In genomic region chr13:113031792-113032571, GRCm38 (mm10) we compare ENCODE assay signal across 10 mouse cellular contexts. TPM values are rescaled to one million over a fixed set of nuclear protein-coding genes. Genes with fewer than 3 reads are reported as not detected.
DNase-seq lines count a peak whose midpoint lies in the region; ATAC-seq lines count a peak whose summit lies in the region.
"Had no signal": no experiment of that assay in that cellular context is flagged by ENCODE, and none has a peak within 500 bp of the region (broad histone marks: within the 10 kb centered on the region; RNA-seq: fewer than 3 reads in every experiment).

No protein-coding gene starts in this region.

- WGBS in heart, embryonic 16.5 days = 1% methylated on average over 40 of the region's 40 CpGs
- 1% methylated on average over 40 of the region's 40 CpGs for WGBS in embryonic facial prominence, embryonic 12.5 days
- under 1% methylated on average over 40 of the region's 40 CpGs for WGBS in intestine, embryonic 16.5 days

- H3K9ac ChIP-seq in heart, embryonic 16.5 days (ENCODE audit: low read length) = peak overlapping the region; percentile 70
- H3K9ac ChIP-seq in embryonic facial prominence, embryonic 12.5 days = peak overlapping the region; percentile 61
- H3K9ac ChIP-seq in intestine, embryonic 16.5 days (ENCODE audit: low read depth, low read length) = peak overlapping the region; percentile 67

- H3K36me3 ChIP-seq in heart, embryonic 16.5 days (ENCODE audit: control insufficient read depth, insufficient read depth) = no peaks in the 10 kb centered on the region
- H3K36me3 ChIP-seq in embryonic facial prominence, embryonic 12.5 days = no peaks in the 10 kb centered on the region
- no peaks in the 10 kb centered on the region for H3K36me3 ChIP-seq in intestine, embryonic 16.5 days (ENCODE audit: control insufficient read depth, insufficient read depth, low read length)

- 0 out of 2 replicates have a peak, but pooled peaks have one; percentile 31 for ATAC-seq in heart, embryonic 16.5 days (replicated peaks; ENCODE audit: extremely low read depth, insufficient read depth, low FRiP score)
- peak; percentile 41; the same call in 1 of the 2 replicates for ATAC-seq in embryonic facial prominence, embryonic 12.5 days (ENCODE audit: insufficient number of reproducible peaks, insufficient read depth, low FRiP score, low TSS enrichment)
- peak; percentile 42 for ATAC-seq in intestine, embryonic 16.5 days

- peak overlapping the region; percentile 100 for H3K4me2 ChIP-seq in heart, embryonic 16.5 days (ENCODE audit: low read depth, low read length)
- H3K4me2 ChIP-seq in embryonic facial prominence, embryonic 12.5 days (replicated peaks) = peak overlapping the region; percentile 92
- peak overlapping the region; percentile 99 for H3K4me2 ChIP-seq in intestine, embryonic 16.5 days (ENCODE audit: low read depth, low read length)

- H3K4me3 ChIP-seq in heart, embryonic 16.5 days (ENCODE audit: low read length) = peak overlapping the region; percentile 72
- peak overlapping the region; percentile 53 for H3K4me3 ChIP-seq in embryonic facial prominence, embryonic 12.5 days
- H3K4me3 ChIP-seq in intestine, embryonic 16.5 days (ENCODE audit: low read length) = peak overlapping the region; percentile 60

- H3K27ac ChIP-seq in heart, embryonic 16.5 days (ENCODE audit: low read length) = no peak overlapping the region
- H3K27ac ChIP-seq in embryonic facial prominence, embryonic 12.5 days = peak overlapping the region; percentile 36; the same call in 1 of the 2 replicates
- H3K27ac ChIP-seq in intestine, embryonic 16.5 days (ENCODE audit: low read length) = no peak overlapping the region
- H3K27ac ChIP-seq: macrophage had no signal

- H3K9me3 ChIP-seq in heart, embryonic 16.5 days (replicated peaks; ENCODE audit: control insufficient read depth, low read length) = no peaks in the 10 kb centered on the region
- H3K9me3 ChIP-seq in embryonic facial prominence, embryonic 12.5 days = no peaks in the 10 kb centered on the region
- H3K9me3 ChIP-seq in intestine, embryonic 16.5 days (ENCODE audit: control insufficient read depth, low read length) = no peaks in the 10 kb centered on the region

- DNase-seq in heart, adult 9 months (ENCODE audit: low spot score in 2 of 2) = no peak
- DNase-seq in T-cell, adult 2 months (ENCODE audit: low spot score) = peak; percentile 48
- peak; percentile 44 for DNase-seq in lung, postnatal 10 days
- DNase-seq in right cerebral cortex, postnatal 4 days = peak; percentile 56
- DNase-seq in gastrocnemius, adult 18-20 months (ENCODE audit: low spot score) = no peak

- H3K27me3 ChIP-seq in heart, embryonic 16.5 days (ENCODE audit: control insufficient read depth, insufficient read depth, low read length) = peaks cover 47% of the 10 kb centered on the region
- H3K27me3 ChIP-seq in embryonic facial prominence, embryonic 12.5 days = peaks cover 32% of the 10 kb centered on the region
- H3K27me3 ChIP-seq in intestine, embryonic 16.5 days (replicated peaks; ENCODE audit: control insufficient read depth, insufficient read depth, low read length) = peaks cover 28% of the 10 kb centered on the region

- peaks cover 17% of the 10 kb centered on the region for H3K4me1 ChIP-seq in heart, embryonic 16.5 days (ENCODE audit: control insufficient read depth, insufficient read depth, low read length)
- 0 out of 2 replicates have a peak, but pooled peaks cover 6% of the 10 kb centered on the region for H3K4me1 ChIP-seq in embryonic facial prominence, embryonic 12.5 days
- H3K4me1 ChIP-seq in intestine, embryonic 16.5 days (ENCODE audit: control insufficient read depth, insufficient read depth, low read length) = peaks cover 4% of the 10 kb centered on the region

RNA-seq across cellular contexts. Expression of gene Cdc20b, which starts 2.9 kb away (rescaled TPM):
- 0.38 and 0.62 TPM in 2 replicates for polyA plus RNA-seq in heart, embryonic 16.5 days (2015; fragmentation: Nextera tagmentation; extraction: Ambion mirVana)
- not detected in 2 replicates for polyA plus RNA-seq in embryonic facial prominence, embryonic 12.5 days (2016; fragmentation: Nextera tagmentation; extraction: Ambion mirVana)
- not detected in 2 replicates for polyA plus RNA-seq in intestine, embryonic 16.5 days (2015; fragmentation: Nextera tagmentation; extraction: Ambion mirVana)
- not detected for total RNA-seq in gastrocnemius, adult 18-20 months (2021)
- total RNA-seq: adrenal gland, adult 18-20 months had no signal
- polyA plus RNA-seq: macrophage had no signal

RNA-seq across cellular contexts. Expression of gene Gpx8, which starts 14.2 kb away (rescaled TPM):
- 98.0 and 103 TPM in 2 replicates for polyA plus RNA-seq in heart, embryonic 16.5 days (2015; fragmentation: Nextera tagmentation; extraction: Ambion mirVana)
- 152 and 164 TPM in 2 replicates for polyA plus RNA-seq in embryonic facial prominence, embryonic 12.5 days (2016; fragmentation: Nextera tagmentation; extraction: Ambion mirVana)
- 80.4 and 91.0 TPM in 2 replicates for polyA plus RNA-seq in intestine, embryonic 16.5 days (2015; fragmentation: Nextera tagmentation; extraction: Ambion mirVana)
- total RNA-seq in gastrocnemius, adult 18-20 months (2021) = 1 to 10 TPM; 4.2 to 4.9 TPM
- polyA plus RNA-seq: macrophage had no signal

RNA-seq across cellular contexts. Expression of gene Mcidas, which starts 38.3 kb away (rescaled TPM):
- 0.62 and 1.2 TPM in 2 replicates for polyA plus RNA-seq in heart, embryonic 16.5 days (2015; fragmentation: Nextera tagmentation; extraction: Ambion mirVana)
- 0.24 and 0.26 TPM in 2 replicates for polyA plus RNA-seq in embryonic facial prominence, embryonic 12.5 days (2016; fragmentation: Nextera tagmentation; extraction: Ambion mirVana)
- polyA plus RNA-seq in intestine, embryonic 16.5 days (2015; fragmentation: Nextera tagmentation; extraction: Ambion mirVana) = 0.05 TPM in 1 of 2 replicates, not detected in the other
- total RNA-seq in gastrocnemius, adult 18-20 months (2021) = not detected
- total RNA-seq: adrenal gland, adult 18-20 months had no signal
- polyA plus RNA-seq: macrophage had no signal

RNA-seq across cellular contexts. Expression of gene Ccno, which starts 44.4 kb away (rescaled TPM):
- 0.87 and 2.0 TPM in 2 replicates for polyA plus RNA-seq in heart, embryonic 16.5 days (2015; fragmentation: Nextera tagmentation; extraction: Ambion mirVana)
- polyA plus RNA-seq in embryonic facial prominence, embryonic 12.5 days (2016; fragmentation: Nextera tagmentation; extraction: Ambion mirVana) = 0.53 and 0.79 TPM in 2 replicates
- 0.13 and 0.32 TPM in 2 replicates for polyA plus RNA-seq in intestine, embryonic 16.5 days (2015; fragmentation: Nextera tagmentation; extraction: Ambion mirVana)
- total RNA-seq in gastrocnemius, adult 18-20 months (2021) = not detected
- polyA plus RNA-seq: macrophage had no signal

Comparison
In these comparisons a context has a peak if more than half of its experiments do, and no peak if none do; other contexts are left out.
1. DNase-seq: peak in T-cell, adult 2 months (single experiment), lung, postnatal 10 days (single experiment) and right cerebral cortex, postnatal 4 days (single experiment); none in heart, adult 9 months (0 of 2) and gastrocnemius, adult 18-20 months (single experiment).
2. Peak in every context shown above with its lines, with median percentiles within 50 percentile points of each other: ATAC-seq, H3K4me2 ChIP-seq, H3K4me3 ChIP-seq and H3K9ac ChIP-seq.